Mouse (Mus musculus) intestine, embryonic 16.5 days (tissue): Measurements from ENCODE around the gene Cacul1. TPM values are rescaled to one million over a fixed set of nuclear protein-coding genes. Genes with fewer than 3 reads are reported as not detected.
A peak's percentile ranks its signal among the peaks of the same experiment; 100 is the strongest.
"Not testable (repeated sequence)": the region's sequence is repeated elsewhere in the genome, so short reads cannot be mapped to it uniquely, and the experiment has no call there.

Experiments
- ATAC-seq: fragments of 200-750 bp; cut with Nextera tagmentation; 2 replicates; pipeline ENCODE4 v1.8.0; 2017; ENCODE audit warnings: moderate TSS enrichment, moderate library complexity
- H3K27ac ChIP-seq: fragments of 300-500 bp; sonication (generic); 2 replicates; pipeline ENCODE4 v1.5.1; 2014; ENCODE audit warnings: mild to moderate bottlenecking, low read length
- H3K27me3 ChIP-seq: fragments of 300-500 bp; sonication (generic); replicated peaks from 2 replicates; pipeline ENCODE4 v1.6.1; 2014; ENCODE audit warnings: low read length, control low read depth, mixed read lengths; ENCODE audit not compliant: control insufficient read depth, insufficient read depth
- H3K36me3 ChIP-seq: fragments of 300-500 bp; sonication (generic); 2 replicates; pipeline ENCODE4 v1.6.1; 2014; ENCODE audit warnings: low read length, control low read depth; ENCODE audit not compliant: control insufficient read depth, insufficient read depth
- H3K4me1 ChIP-seq: fragments of 300-500 bp; sonication (generic); 2 replicates; pipeline ENCODE4 v1.6.1; 2014; ENCODE audit warnings: low read length, control low read depth, mixed read lengths; ENCODE audit not compliant: control insufficient read depth, insufficient read depth
- H3K4me2 ChIP-seq: fragments of 300-500 bp; sonication (generic); 2 replicates; pipeline ENCODE4 v1.6.1; 2014; ENCODE audit warnings: low read depth, low read length, control low read depth
- H3K4me3 ChIP-seq: fragments of 300-500 bp; sonication (generic); 2 replicates; pipeline ENCODE4 v1.5.1; 2014; ENCODE audit warnings: mild to moderate bottlenecking, low read length
- H3K9ac ChIP-seq: fragments of 300-500 bp; sonication (generic); 2 replicates; pipeline ENCODE4 v1.6.1; 2014; ENCODE audit warnings: low read depth, low read length
- H3K9me3 ChIP-seq: fragments of 300-500 bp; sonication (generic); 2 replicates; pipeline ENCODE4 v1.6.1; 2016; ENCODE audit warnings: low read length, control low read depth; ENCODE audit not compliant: control insufficient read depth
- WGBS: fragments of 180-500 bp; shearing (Covaris S2); extraction: QIAGEN DNeasy Blood & Tissue Kit; methylation state at CpG from one replicate; pipeline ENCODE4 v1.1.7; 2014; 5-methylcytosine and 5-hydroxymethylcytosine counted together
- polyA plus RNA-seq: library from polyadenylated mRNA; unstranded; fragments of >200 nt; fragmentation: Nextera tagmentation; extraction: Ambion mirVana; gene quantifications from 2 replicates; pipeline ENCODE4 v1.2.1, GENCODE M21; 2015

The Cacul1 gene
- polyA plus RNA-seq, result 12.2 and 12.4 TPM in 2 replicates

DNA sequence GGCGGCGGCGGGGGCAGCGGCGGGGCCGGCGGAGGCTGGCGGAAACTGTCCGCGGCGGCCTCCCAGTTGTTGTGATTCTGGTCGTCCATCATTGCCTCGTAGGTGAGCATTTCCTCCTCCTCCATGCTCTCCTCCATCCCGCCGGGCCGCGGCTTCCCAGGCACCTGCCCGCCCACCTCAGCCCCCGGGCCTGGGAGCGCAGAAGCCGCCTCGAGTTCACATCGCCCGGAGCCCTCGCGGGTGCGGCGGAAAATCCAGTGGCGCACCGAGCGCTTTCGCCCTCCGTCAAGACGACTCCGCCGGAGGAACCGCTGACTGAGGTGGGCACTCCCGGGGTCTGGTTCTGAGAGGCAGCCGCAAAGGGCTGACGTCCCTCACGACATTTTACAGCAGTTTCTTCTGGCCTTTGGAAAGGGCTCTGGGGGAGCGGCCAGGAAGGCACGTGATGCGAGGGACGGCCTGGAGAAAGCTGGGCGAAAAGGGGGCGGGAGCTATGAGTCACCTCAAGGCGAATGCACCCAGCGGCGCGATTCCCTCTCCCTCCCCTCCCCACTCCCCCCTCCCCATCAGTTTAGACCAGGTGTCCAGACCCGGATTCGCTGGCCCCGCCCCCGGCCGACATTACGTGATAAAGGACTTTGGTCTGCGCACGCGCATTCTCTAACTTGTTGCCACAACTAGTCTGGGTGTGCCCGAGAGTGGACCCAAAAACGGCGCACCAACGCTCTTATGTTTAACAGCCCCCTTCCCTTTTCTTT lies at the start of gene Cacul1:
Gene Cacul1 (minus strand): TSS at position 444 of the 758 bp plus-strand sequence.
- Histone ChIP-seq H3K4me3 (peak within 1 kb of the TSS; percentile 95), H3K9me3 (no peaks in the 10 kb centered on the region), H3K4me2 (peak within 1 kb of the TSS; percentile 72), H3K4me1 (peaks cover 9% of the 10 kb centered on the region), H3K27me3 (no peaks in the 10 kb centered on the region), H3K27ac (peak within 1 kb of the TSS; percentile 93), H3K9ac (peak within 1 kb of the TSS; percentile 87), H3K36me3 (no peaks in the 10 kb centered on the region)
- ATAC-seq, result peak; percentile 97
- under 1% methylated on average over 64 of the region's 64 CpGs for WGBS

DNA sequence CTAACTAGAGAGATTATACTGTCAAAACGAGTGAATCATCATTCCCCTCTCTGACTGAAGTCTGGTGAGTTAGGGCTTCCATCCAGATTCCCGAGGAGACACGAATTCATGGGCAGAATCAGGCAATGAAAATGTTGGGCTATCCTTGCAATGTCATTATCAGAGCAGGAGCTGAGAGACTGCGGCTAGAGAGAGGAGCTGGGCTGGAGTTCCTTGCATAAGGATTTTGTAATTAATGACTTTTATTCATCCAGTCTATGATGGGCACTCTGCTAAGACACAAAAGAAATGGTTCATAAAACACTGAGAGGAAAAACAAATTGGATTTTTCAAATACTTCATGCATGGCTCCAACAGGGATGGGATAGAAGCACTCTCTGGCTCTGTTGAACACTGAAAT lies 38.6 kb upstream of the Cacul1 start:
- no peak overlapping the region for H3K4me3 ChIP-seq
- no peak overlapping the region for H3K4me2 ChIP-seq
- no peaks in the 10 kb centered on the region for H3K36me3 ChIP-seq
- WGBS, result 74% methylated on average over 4 of the region's 4 CpGs
- H3K9ac ChIP-seq, result no peak overlapping the region
- H3K9me3 ChIP-seq, result no peaks in the 10 kb centered on the region
- no peaks in the 10 kb centered on the region for H3K27me3 ChIP-seq
- no peak for ATAC-seq
- H3K27ac ChIP-seq, result no peak overlapping the region
- no peaks in the 10 kb centered on the region for H3K4me1 ChIP-seq

DNA sequence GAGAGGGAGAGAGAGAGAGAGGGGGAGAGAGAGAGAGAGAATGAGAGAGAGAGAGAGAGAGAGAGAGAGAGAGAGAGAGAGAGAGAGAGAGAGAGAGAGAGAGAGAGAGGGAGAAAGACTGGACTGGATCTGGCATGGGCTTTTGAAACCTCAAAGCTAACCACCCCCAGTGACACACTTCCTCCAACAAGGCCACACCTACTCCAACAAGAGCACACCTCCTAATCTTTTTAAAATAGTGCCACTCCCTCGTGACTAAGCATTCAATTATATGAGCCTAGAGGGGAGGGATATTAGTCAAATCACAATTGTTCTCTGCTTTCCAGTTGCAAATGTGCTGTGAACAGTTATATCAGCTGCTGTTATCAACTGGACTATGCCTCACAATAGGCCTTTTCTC lies 36.2 kb upstream of the Cacul1 start:
- whole genome bisulfite sequencing, result 25% methylated on average over 1 of the region's 1 CpGs
- H3K4me1 ChIP-seq, result no peaks in the 10 kb centered on the region
- H3K9ac ChIP-seq, result no peak overlapping the region
- H3K4me2 ChIP-seq, result no peak overlapping the region
- H3K4me3 ChIP-seq, result no peak overlapping the region
- no peaks in the 10 kb centered on the region for H3K9me3 ChIP-seq
- no peak for ATAC-seq
- no peaks in the 10 kb centered on the region for H3K36me3 ChIP-seq
- H3K27me3 ChIP-seq, result no peaks in the 10 kb centered on the region
- no peak overlapping the region for H3K27ac ChIP-seq

DNA sequence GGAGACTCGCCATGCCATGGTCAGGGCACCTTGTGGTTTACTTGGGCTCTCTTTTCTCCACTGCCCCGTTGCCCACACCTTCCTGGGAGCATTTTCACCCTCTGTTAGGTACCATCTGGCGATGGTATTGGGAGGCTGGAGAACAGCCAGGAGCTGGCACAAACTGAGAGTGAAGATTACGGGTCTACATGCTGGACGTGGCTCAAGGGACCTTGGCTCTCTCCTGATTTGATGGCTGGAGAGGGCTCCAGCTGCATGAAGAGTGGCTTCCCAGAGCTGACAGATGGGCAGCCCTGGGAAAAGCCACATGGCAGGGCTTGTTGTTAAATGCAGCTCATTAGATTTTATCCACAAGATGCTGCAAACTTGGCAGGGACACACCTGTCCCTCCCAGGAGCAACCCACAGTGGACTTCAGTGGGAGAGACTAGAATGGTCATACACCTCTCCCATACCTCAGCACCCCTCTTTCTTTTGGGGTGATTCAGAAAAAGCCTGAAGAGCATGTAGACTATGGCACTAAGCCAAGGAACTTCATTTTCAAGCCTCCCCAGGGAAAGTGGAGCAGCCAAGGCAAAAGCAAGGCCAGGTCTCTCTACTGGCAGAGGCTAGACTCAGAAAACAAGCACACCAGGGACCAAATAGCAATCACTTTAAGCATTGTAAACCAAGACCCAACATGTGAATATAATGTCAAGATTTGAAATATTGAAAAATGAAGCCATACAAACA lies 34.8 kb upstream of the Cacul1 start:
- no peak overlapping the region for H3K27ac ChIP-seq
- no peak overlapping the region for H3K4me2 ChIP-seq
- H3K27me3 ChIP-seq, result no peaks in the 10 kb centered on the region
- H3K9ac ChIP-seq, result no peak overlapping the region
- no peaks in the 10 kb centered on the region for H3K36me3 ChIP-seq
- H3K4me3 ChIP-seq, result no peak overlapping the region
- ATAC-seq, result no peak
- no peaks in the 10 kb centered on the region for H3K9me3 ChIP-seq
- 77% methylated on average over 5 of the region's 5 CpGs for WGBS
- H3K4me1 ChIP-seq, result no peaks in the 10 kb centered on the region

DNA sequence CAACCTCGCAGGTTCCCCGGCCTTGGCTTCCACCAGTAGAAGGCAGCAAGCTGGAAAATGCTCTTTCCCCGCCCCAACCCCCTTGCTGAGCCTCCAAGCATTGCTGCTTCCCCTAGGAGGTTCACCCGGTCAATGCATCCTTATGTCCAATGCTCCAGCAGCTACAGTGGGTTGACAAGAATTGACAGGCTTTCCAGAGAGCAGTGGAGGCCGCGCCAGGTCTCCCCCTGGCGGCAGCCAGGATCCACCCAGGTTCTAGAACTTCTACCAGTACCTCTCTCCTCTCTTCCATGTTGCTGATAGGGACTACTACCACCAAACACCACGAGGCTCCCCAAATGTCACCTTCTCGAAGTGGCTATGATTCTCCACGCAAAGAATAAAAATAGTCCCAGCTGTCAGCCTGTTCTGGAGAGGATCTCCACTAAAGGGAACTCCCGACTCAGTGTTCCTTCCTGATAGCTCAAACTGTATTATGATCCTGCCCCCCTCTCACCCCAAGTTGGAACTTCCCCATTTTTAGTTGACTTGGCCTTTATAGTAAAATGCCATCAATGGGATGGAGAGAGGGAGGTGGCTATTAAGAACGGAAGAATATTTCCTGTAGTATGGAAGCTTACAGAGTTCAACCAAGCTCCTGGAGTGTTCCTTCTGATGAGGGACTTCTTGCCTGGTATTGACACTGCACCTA lies 30.8 kb upstream of the Cacul1 start:
- Histone ChIP-seq H3K9ac (no peak overlapping the region), H3K36me3 (no peaks in the 10 kb centered on the region), H3K9me3 (no peaks in the 10 kb centered on the region), H3K27ac (no peak overlapping the region), H3K4me3 (no peak overlapping the region), H3K27me3 (no peaks in the 10 kb centered on the region), H3K4me2 (no peak overlapping the region), H3K4me1 (no peaks in the 10 kb centered on the region)
- 39% methylated on average over 12 of the region's 12 CpGs for WGBS
- no peak for ATAC-seq

DNA sequence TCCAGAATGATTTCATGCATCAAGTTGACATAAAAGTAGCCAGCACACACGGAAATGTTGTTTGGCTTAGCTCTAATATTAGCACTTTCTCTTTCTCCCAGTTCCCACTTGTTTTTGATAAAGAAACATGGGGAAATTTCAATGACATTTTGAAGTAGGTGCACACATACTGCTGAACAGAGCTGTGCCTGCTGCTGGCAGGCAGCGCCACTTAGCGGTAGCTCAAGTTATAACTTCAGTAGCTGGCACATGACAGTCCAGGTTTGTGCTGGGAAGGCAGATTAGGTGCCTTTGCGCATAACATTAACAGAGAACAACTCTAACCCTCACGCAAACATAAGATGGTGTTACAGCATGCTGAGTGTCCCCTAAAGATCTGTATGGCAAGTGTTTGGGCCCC lies 27.9 kb upstream of the Cacul1 start:
- H3K27ac ChIP-seq, result no peak overlapping the region
- H3K9me3 ChIP-seq, result no peaks in the 10 kb centered on the region
- no peaks in the 10 kb centered on the region for H3K4me1 ChIP-seq
- ATAC-seq, result no peak
- no peaks in the 10 kb centered on the region for H3K27me3 ChIP-seq
- H3K9ac ChIP-seq, result no peak overlapping the region
- 29% methylated on average over 5 of the region's 5 CpGs for WGBS
- no peak overlapping the region for H3K4me3 ChIP-seq
- H3K36me3 ChIP-seq, result no peaks in the 10 kb centered on the region
- no peak overlapping the region for H3K4me2 ChIP-seq

DNA sequence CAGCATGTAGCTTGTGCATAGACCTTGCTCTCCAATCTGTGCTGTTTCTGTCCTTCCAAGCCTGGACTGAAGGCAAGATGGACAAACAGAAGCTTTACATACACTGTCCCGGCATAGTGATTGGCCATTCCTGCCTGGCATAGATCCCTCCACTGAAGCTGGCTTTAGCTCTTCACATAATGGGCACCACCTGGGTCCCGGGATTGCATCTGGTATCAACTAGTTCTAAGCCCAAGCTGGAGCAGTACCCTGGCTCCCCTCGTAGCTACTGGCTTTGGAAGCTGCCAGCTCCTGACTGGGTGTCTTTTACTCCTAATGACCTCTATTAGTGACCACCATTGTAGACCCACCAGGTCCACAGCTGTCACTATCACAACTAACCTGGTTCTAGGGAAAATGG lies 22.8 kb upstream of the Cacul1 start:
- ATAC-seq, result no peak
- no peak overlapping the region for H3K9ac ChIP-seq
- H3K36me3 ChIP-seq, result no peaks in the 10 kb centered on the region
- H3K4me3 ChIP-seq, result no peak overlapping the region
- WGBS, result 79% methylated on average over 3 of the region's 3 CpGs
- H3K4me1 ChIP-seq, result no peaks in the 10 kb centered on the region
- no peak overlapping the region for H3K27ac ChIP-seq
- no peak overlapping the region for H3K4me2 ChIP-seq
- H3K27me3 ChIP-seq, result no peaks in the 10 kb centered on the region
- no peaks in the 10 kb centered on the region for H3K9me3 ChIP-seq

DNA sequence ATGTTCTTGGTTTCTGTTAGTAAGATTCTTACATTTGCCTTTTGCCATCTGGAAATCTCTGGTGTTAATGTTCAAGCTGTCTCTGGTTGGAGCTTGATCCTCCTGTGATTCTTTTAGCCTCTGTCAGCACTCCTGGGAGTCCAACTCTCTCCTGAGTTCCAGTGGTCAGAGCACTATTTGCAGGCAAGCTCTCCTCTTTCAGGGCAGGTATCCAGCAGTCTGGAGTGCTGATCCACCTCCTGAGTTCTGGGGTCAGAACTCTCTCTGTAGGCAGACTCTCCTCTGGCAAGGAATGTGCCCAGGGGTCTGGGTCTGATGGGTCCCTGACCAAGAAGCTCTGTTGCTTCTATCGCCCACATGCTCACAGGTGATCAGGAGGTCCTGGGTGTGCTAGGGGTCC lies 21.2 kb upstream of the Cacul1 start:
- not testable (repeated sequence) for H3K4me2 ChIP-seq, H3K27me3 ChIP-seq, ATAC-seq, H3K9ac ChIP-seq, H3K27ac ChIP-seq, H3K4me1 ChIP-seq, H3K36me3 ChIP-seq, H3K4me3 ChIP-seq, H3K9me3 ChIP-seq
- WGBS, result 81% methylated on average over 1 of the region's 1 CpGs

DNA sequence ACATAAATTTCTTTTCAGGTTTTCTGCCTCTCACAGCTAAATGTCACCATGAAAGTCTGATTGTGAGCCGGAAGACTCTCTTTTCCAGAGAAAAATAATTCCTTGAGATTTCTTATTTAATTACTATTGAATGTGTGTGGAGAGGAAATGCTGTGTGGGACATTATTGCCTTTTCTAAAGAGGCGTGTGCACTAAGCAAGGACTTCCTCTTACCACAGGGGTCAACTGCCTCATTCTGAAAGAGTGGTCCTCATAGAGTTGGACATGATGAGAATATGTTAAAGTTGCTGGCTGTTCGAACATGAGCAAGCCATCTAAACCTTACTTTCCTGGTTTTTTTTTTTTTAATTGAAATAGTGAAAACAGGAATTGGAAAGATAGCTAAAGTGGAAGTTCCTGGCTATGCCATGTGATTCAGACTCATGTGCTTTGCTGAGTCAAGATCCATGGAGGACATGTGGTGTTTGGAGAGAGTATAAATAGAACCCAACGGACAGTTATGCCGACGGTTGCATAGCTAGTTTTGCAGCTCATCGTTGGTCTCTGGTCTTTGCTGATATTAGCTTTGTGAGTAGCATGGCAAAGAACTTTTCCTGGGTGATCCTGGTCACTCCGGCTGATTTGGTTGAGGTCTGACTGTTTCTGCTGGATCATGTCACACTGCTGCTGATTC lies 17.3 kb upstream of the Cacul1 start:
- no peak overlapping the region for H3K9ac ChIP-seq
- WGBS, result 89% methylated on average over 8 of the region's 8 CpGs
- no peak overlapping the region for H3K27ac ChIP-seq
- no peaks in the 10 kb centered on the region for H3K4me1 ChIP-seq
- ATAC-seq, result no peak
- no peak overlapping the region for H3K4me3 ChIP-seq
- no peak overlapping the region for H3K4me2 ChIP-seq
- no peaks in the 10 kb centered on the region for H3K9me3 ChIP-seq
- no peaks in the 10 kb centered on the region for H3K27me3 ChIP-seq
- H3K36me3 ChIP-seq, result no peaks in the 10 kb centered on the region
